Mouse (Mus musculus): ENCODE measurements around the gene Upf1. TPM values are rescaled to one million over a fixed set of nuclear protein-coding genes. Genes with fewer than 3 reads are reported as not detected.

The Upf1 gene
- polyA plus RNA-seq, 1 experiment, result 50.1 TPM

- Histone ChIP-seq H3K27ac (ENCODE audit: insufficient read depth, low read length) (no peak overlapping the region), H3K4me3 (ENCODE audit: low read depth, low read length) (peak overlapping the region; percentile 33)
- TF ChIP-seq POLR2A (IDR thresholded peaks at IDR 0.05; ENCODE audit: insufficient read depth, low read length), result no peak
- no peak for TF ChIP-seq EP300 (IDR thresholded peaks at IDR 0.05; ENCODE audit: insufficient read depth, low read depth, low read length)
- no peak for TF ChIP-seq CTCF (IDR thresholded peaks at IDR 0.05; ENCODE audit: low read depth, low read length)
Measured at GRCm38 (mm10) chr8:70375212-70375859, 22.3 kb upstream of the Upf1 start.

GRCm38 (mm10) chr8:70374318-70374927 is 21.3 kb upstream of the Upf1 start:
- peak overlapping the region; percentile 14 for H3K9ac ChIP-seq (ENCODE audit: low read depth, poor library complexity, severe bottlenecking)

More at GRCm38 (mm10) chr8:70375212-70375859, 22.3 kb upstream of the Upf1 start:
- H3K9me3 ChIP-seq (replicated peaks; ENCODE audit: control insufficient read depth, insufficient read depth, low read length, poor library complexity, severe bottlenecking), result no peaks in the 10 kb centered on the region
- no peaks in the 10 kb centered on the region for H3K4me1 ChIP-seq (ENCODE audit: control insufficient read depth, insufficient read depth, low read length)
- H3K36me3 ChIP-seq (ENCODE audit: control insufficient read depth, insufficient read depth, low read length, poor library complexity, severe bottlenecking), result no peaks in the 10 kb centered on the region
- H3K27me3 ChIP-seq (ENCODE audit: control insufficient read depth, insufficient read depth, low read length, poor library complexity, severe bottlenecking), result 0 out of 2 replicates have a peak, but pooled peaks cover 4% of the 10 kb centered on the region
- 0 out of 2 replicates have a peak overlapping the region, but pooled peaks have one; percentile 5 for H3K9ac ChIP-seq (ENCODE audit: low read depth, poor library complexity, severe bottlenecking)

GRCm38 (mm10) chr8:70373397-70374317 is 20.6 kb upstream of the Upf1 start, which contains the start of gene Comp:
TSS of gene Comp (plus strand) at chr8:70373558.
- Histone ChIP-seq H3K27ac (ENCODE audit: insufficient read depth, low read length) (no peak within 1 kb of the TSS), H3K36me3 (ENCODE audit: control insufficient read depth, insufficient read depth, low read length, poor library complexity, severe bottlenecking) (no peaks in the 10 kb centered on the region), H3K27me3 (ENCODE audit: control insufficient read depth, insufficient read depth, low read length, poor library complexity, severe bottlenecking) (0 out of 2 replicates have a peak, but pooled peaks cover 4% of the 10 kb centered on the region), H3K9me3 (replicated peaks; ENCODE audit: control insufficient read depth, insufficient read depth, low read length, poor library complexity, severe bottlenecking) (no peaks in the 10 kb centered on the region), H3K4me1 (ENCODE audit: control insufficient read depth, insufficient read depth, low read length) (no peaks in the 10 kb centered on the region), H3K4me3 (ENCODE audit: low read depth, low read length) (peak within 1 kb of the TSS; percentile 74), H3K9ac (ENCODE audit: low read depth, poor library complexity, severe bottlenecking) (peak within 1 kb of the TSS; percentile 14)
- no peak for TF ChIP-seq CTCF (IDR thresholded peaks at IDR 0.05; ENCODE audit: low read depth, low read length)
- TF ChIP-seq POLR2A (IDR thresholded peaks at IDR 0.05; ENCODE audit: insufficient read depth, low read length), result no peak
- TF ChIP-seq EP300 (IDR thresholded peaks at IDR 0.05; ENCODE audit: insufficient read depth, low read depth, low read length), result no peak

More at GRCm38 (mm10) chr8:70374318-70374927, 21.3 kb upstream of the Upf1 start:
- no peaks in the 10 kb centered on the region for H3K4me1 ChIP-seq (ENCODE audit: control insufficient read depth, insufficient read depth, low read length)
- peak overlapping the region; percentile 74 for H3K4me3 ChIP-seq (ENCODE audit: low read depth, low read length)
- peak; percentile 71 for TF ChIP-seq POLR2A (IDR thresholded peaks at IDR 0.05; ENCODE audit: insufficient read depth, low read length)
- no peak for TF ChIP-seq CTCF (IDR thresholded peaks at IDR 0.05; ENCODE audit: low read depth, low read length)
- TF ChIP-seq EP300 (IDR thresholded peaks at IDR 0.05; ENCODE audit: insufficient read depth, low read depth, low read length), result peak; percentile 27; the same call in 1 of the 2 replicates
- H3K9me3 ChIP-seq (replicated peaks; ENCODE audit: control insufficient read depth, insufficient read depth, low read length, poor library complexity, severe bottlenecking), result no peaks in the 10 kb centered on the region
- H3K27ac ChIP-seq (ENCODE audit: insufficient read depth, low read length), result no peak overlapping the region
- H3K36me3 ChIP-seq (ENCODE audit: control insufficient read depth, insufficient read depth, low read length, poor library complexity, severe bottlenecking), result no peaks in the 10 kb centered on the region
- H3K27me3 ChIP-seq (ENCODE audit: control insufficient read depth, insufficient read depth, low read length, poor library complexity, severe bottlenecking), result 0 out of 2 replicates have a peak, but pooled peaks cover 4% of the 10 kb centered on the region

- H3K9ac ChIP-seq (ENCODE audit: low read depth, poor library complexity, severe bottlenecking), result no peak overlapping the region
- H3K36me3 ChIP-seq (ENCODE audit: control insufficient read depth, insufficient read depth, low read length, poor library complexity, severe bottlenecking), result no peaks in the 10 kb centered on the region
- no peak overlapping the region for H3K27ac ChIP-seq (ENCODE audit: insufficient read depth, low read length)
- no peak overlapping the region for H3K4me3 ChIP-seq (ENCODE audit: low read depth, low read length)
- TF ChIP-seq CTCF (IDR thresholded peaks at IDR 0.05; ENCODE audit: low read depth, low read length) (no peak), POLR2A (IDR thresholded peaks at IDR 0.05; ENCODE audit: insufficient read depth, low read length) (no peak), EP300 (IDR thresholded peaks at IDR 0.05; ENCODE audit: insufficient read depth, low read depth, low read length) (no peak)
- H3K4me1 ChIP-seq (ENCODE audit: control insufficient read depth, insufficient read depth, low read length), result no peaks in the 10 kb centered on the region
- H3K27me3 ChIP-seq (ENCODE audit: control insufficient read depth, insufficient read depth, low read length, poor library complexity, severe bottlenecking), result 0 out of 2 replicates have a peak, but pooled peaks cover 4% of the 10 kb centered on the region
- H3K9me3 ChIP-seq (replicated peaks; ENCODE audit: control insufficient read depth, insufficient read depth, low read length, poor library complexity, severe bottlenecking), result no peaks in the 10 kb centered on the region
Measured at GRCm38 (mm10) chr8:70371951-70372350, 18.9 kb upstream of the Upf1 start.

- TF ChIP-seq EP300 (IDR thresholded peaks at IDR 0.05; ENCODE audit: insufficient read depth, low read depth, low read length), result no peak
- TF ChIP-seq CTCF (IDR thresholded peaks at IDR 0.05; ENCODE audit: low read depth, low read length), result no peak
- no peak for TF ChIP-seq POLR2A (IDR thresholded peaks at IDR 0.05; ENCODE audit: insufficient read depth, low read length)
- Histone ChIP-seq H3K4me3 (ENCODE audit: low read depth, low read length) (no peak overlapping the region), H3K4me1 (ENCODE audit: control insufficient read depth, insufficient read depth, low read length) (no peaks in the 10 kb centered on the region), H3K36me3 (ENCODE audit: control insufficient read depth, insufficient read depth, low read length, poor library complexity, severe bottlenecking) (no peaks in the 10 kb centered on the region), H3K27ac (ENCODE audit: insufficient read depth, low read length) (no peak overlapping the region), H3K9me3 (replicated peaks; ENCODE audit: control insufficient read depth, insufficient read depth, low read length, poor library complexity, severe bottlenecking) (no peaks in the 10 kb centered on the region), H3K9ac (ENCODE audit: low read depth, poor library complexity, severe bottlenecking) (no peak overlapping the region), H3K27me3 (ENCODE audit: control insufficient read depth, insufficient read depth, low read length, poor library complexity, severe bottlenecking) (0 out of 2 replicates have a peak, but pooled peaks cover 4% of the 10 kb centered on the region)
Measured at GRCm38 (mm10) chr8:70370476-70370875, 17.4 kb upstream of the Upf1 start.

Data from ES-Bruce4 (cell line).